Mouse (Mus musculus): ENCODE measurements at regions not wholly inside any gene's neighbourhood (a gene's known extent, or its start where the extent isn't known, plus 50 kb on each side); places are given as distances from the start of the nearest gene placed in this dataset.

DNA sequence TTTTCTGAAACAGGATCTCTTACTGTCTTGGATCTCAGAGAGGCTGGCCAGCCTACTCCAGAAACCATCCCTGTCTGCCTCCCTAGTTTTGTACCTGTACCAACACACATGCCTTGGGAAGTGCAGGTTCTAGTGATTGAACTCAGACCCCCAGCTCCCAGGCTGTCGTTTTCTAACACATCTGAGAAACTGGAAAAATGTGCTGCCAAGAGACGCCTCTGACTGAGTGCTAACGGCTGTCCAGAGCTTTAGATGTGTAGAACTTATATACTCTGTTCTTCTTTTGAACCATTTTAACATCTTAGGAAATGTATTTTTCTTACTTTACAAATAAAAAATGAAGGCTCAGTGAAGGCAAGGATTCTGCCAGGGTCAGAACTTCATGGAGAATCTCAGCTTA, 85.8 kb upstream of the Usp47 start:
- Histone ChIP-seq H3K9me3 (ENCODE audit: low read length) (no peaks in the 10 kb centered on the region), H3K36me3 (ENCODE audit: insufficient read depth, low read length) (no peaks in the 10 kb centered on the region), H3K27ac (no peak overlapping the region), H3K4me2 (ENCODE audit: low read depth, low read length) (no peak overlapping the region), H3K27me3 (ENCODE audit: insufficient read depth, low read length) (no peaks in the 10 kb centered on the region), H3K4me1 (ENCODE audit: insufficient read depth, low read length) (no peaks in the 10 kb centered on the region), H3K4me3 (ENCODE audit: low read length) (no peak overlapping the region), H3K9ac (replicated peaks; ENCODE audit: low read length) (no peak overlapping the region)
- 83% methylated on average over 3 of the region's 3 CpGs for WGBS
- TF ChIP-seq CTCF (IDR thresholded peaks at IDR 0.05; ENCODE audit: low read depth) = no peak
- DNase-seq (ENCODE audit: low spot score) = no peak
- no peak for ATAC-seq

DNA sequence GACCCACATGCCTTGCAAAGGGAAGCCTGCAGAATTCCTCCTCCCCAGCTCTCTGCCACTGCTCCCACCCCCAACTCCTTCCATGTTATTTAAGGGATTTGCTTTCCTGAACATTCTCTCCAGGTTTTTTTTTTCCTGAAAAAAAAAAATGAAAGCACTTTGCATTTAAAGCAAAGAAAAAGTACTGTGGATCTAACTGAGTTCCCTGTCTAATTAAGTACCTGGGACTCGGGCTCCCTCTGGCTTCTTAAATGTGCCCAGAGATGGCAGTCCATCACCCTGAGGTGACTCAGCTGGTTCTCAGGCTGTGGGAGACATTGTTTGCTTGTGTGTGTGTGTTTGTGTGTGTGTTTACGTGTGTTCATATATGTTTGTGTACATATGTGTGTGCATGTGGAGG, 86.2 kb upstream of the Usp47 start:
- DNase-seq (ENCODE audit: low spot score) (no peak), ATAC-seq (no peak)
- H3K27me3 ChIP-seq (ENCODE audit: insufficient read depth, low read length) = no peaks in the 10 kb centered on the region
- 88% methylated on average over 2 of the region's 2 CpGs for WGBS
- H3K9me3 ChIP-seq (ENCODE audit: low read length) = no peaks in the 10 kb centered on the region
- H3K27ac ChIP-seq = no peak overlapping the region
- no peak for TF ChIP-seq CTCF (IDR thresholded peaks at IDR 0.05; ENCODE audit: low read depth)
- H3K4me1 ChIP-seq (ENCODE audit: insufficient read depth, low read length) = no peaks in the 10 kb centered on the region
- no peak overlapping the region for H3K4me3 ChIP-seq (ENCODE audit: low read length)
- no peak overlapping the region for H3K9ac ChIP-seq (replicated peaks; ENCODE audit: low read length)
- H3K36me3 ChIP-seq (ENCODE audit: insufficient read depth, low read length) = no peaks in the 10 kb centered on the region
- H3K4me2 ChIP-seq (ENCODE audit: low read depth, low read length) = no peak overlapping the region

DNA sequence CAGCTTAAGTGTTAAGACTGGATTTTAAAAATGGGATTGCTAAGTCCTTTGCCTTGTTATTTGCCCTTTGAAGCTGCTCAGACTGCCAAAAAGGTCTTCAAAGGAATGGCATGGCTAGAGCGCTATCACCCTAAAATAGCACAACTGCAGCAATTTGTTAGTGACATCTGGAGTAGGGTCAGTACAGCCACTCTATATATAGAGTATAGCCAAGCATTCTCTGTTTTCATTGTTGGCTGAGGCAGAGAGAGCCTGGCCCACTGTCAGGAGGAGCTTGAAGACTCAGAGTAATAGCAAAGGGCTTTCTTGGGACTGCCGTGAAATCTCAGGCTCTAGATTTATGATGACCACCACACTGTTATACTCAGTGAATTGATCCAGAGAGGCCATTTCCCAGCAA, 90.6 kb upstream of the Usp47 start:
- H3K27ac ChIP-seq = no peak overlapping the region
- H3K4me3 ChIP-seq (ENCODE audit: low read length) = no peak overlapping the region
- ATAC-seq (no peak), DNase-seq (ENCODE audit: low spot score) (no peak)
- no peaks in the 10 kb centered on the region for H3K27me3 ChIP-seq (ENCODE audit: insufficient read depth, low read length)
- 94% methylated on average over 2 of the region's 2 CpGs for WGBS
- no peaks in the 10 kb centered on the region for H3K9me3 ChIP-seq (ENCODE audit: low read length)
- no peak overlapping the region for H3K9ac ChIP-seq (replicated peaks; ENCODE audit: low read length)
- H3K4me1 ChIP-seq (ENCODE audit: insufficient read depth, low read length) = no peaks in the 10 kb centered on the region
- no peak for TF ChIP-seq CTCF (IDR thresholded peaks at IDR 0.05; ENCODE audit: low read depth)
- H3K4me2 ChIP-seq (ENCODE audit: low read depth, low read length) = no peak overlapping the region
- no peaks in the 10 kb centered on the region for H3K36me3 ChIP-seq (ENCODE audit: insufficient read depth, low read length)

DNA sequence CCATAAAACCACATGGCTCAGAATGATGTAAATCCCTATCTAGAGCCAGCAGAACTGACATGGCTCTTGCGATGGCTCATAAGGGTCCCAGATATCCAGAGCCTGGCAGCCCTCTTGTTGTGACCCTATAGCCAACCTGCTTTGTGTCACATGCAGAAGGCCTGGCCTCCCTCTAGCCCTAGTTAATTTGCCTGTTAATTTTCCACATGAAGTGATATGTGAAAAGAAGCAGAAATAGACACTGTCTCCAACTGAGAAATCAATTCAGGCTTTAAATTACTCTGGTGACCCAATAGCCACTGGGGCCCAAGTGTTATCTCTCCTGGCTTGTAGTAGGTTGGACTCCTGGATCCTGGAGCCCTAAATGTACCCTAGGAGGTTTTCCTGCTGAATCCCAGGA, 103.3 kb upstream of the Usp47 start:
- no peak overlapping the region for H3K4me2 ChIP-seq (ENCODE audit: low read depth, low read length)
- H3K9ac ChIP-seq (replicated peaks; ENCODE audit: low read length) = no peak overlapping the region
- DNase-seq (ENCODE audit: low spot score) (no peak), ATAC-seq (no peak)
- H3K9me3 ChIP-seq (ENCODE audit: low read length) = no peaks in the 10 kb centered on the region
- H3K27ac ChIP-seq = no peak overlapping the region
- H3K27me3 ChIP-seq (ENCODE audit: insufficient read depth, low read length) = no peaks in the 10 kb centered on the region
- no peaks in the 10 kb centered on the region for H3K4me1 ChIP-seq (ENCODE audit: insufficient read depth, low read length)
- no peak overlapping the region for H3K4me3 ChIP-seq (ENCODE audit: low read length)
- WGBS = 95% methylated on average over 1 of the region's 1 CpGs
- no peaks in the 10 kb centered on the region for H3K36me3 ChIP-seq (ENCODE audit: insufficient read depth, low read length)
- no peak for TF ChIP-seq CTCF (IDR thresholded peaks at IDR 0.05; ENCODE audit: low read depth)

DNA sequence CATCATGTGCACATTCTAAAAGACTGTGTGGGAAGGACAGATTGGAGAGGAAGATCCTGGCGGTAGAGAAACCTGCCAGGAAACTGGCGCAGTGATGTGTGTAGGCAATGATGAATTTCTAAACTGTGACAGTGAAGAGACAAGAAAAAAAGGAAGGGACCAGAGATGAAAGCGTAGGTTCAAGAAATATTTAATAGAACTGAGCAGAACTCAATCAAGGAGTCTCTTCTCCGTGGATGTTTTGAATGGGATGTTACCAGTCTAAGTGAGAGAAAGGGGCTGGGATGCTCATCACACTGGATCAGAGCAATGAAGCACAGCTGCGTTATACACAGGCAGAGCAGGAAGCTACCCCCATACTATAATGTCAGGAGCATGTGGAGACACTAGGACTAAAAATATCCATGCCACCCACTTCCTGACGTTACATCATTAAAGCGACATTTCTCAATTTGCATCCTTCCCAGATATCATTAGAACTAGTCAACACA, 119.5 kb upstream of the Usp47 start:
- no peak overlapping the region for H3K27ac ChIP-seq
- H3K9ac ChIP-seq (replicated peaks; ENCODE audit: low read length) = no peak overlapping the region
- H3K27me3 ChIP-seq (ENCODE audit: insufficient read depth, low read length) = no peaks in the 10 kb centered on the region
- no peak overlapping the region for H3K4me2 ChIP-seq (ENCODE audit: low read depth, low read length)
- peaks cover 5% of the 10 kb centered on the region; the same call in 1 of the 2 replicates for H3K9me3 ChIP-seq (ENCODE audit: low read length)
- TF ChIP-seq CTCF (IDR thresholded peaks at IDR 0.05; ENCODE audit: low read depth) = no peak
- ATAC-seq (no peak), DNase-seq (ENCODE audit: low spot score) (no peak)
- no peaks in the 10 kb centered on the region for H3K4me1 ChIP-seq (ENCODE audit: insufficient read depth, low read length)
- H3K36me3 ChIP-seq (ENCODE audit: insufficient read depth, low read length) = no peaks in the 10 kb centered on the region
- H3K4me3 ChIP-seq (ENCODE audit: low read length) = no peak overlapping the region
- 86% methylated on average over 7 of the region's 7 CpGs for WGBS

DNA sequence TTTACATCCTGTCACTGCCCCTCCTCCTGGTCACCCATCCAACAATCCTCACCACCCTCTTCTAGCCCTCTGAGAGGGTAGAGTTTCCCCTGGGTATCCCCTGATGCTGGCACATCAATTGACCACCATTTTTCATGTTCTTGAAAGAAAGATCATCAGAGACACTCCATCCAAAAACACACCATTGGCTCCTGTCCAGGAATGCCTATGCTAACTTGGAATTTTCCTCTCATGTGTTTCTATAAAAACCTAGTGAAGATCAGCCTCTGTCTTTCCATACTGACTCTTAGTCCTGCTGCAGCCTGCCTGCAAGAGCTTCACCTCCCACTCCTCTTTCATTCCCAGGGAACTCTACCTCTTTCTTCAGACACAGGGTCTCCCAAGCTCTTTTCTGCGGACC, 117.2 kb upstream of the Galnt18 start:
- Histone ChIP-seq H3K27me3 (ENCODE audit: insufficient read depth, low read length) (no peaks in the 10 kb centered on the region), H3K36me3 (ENCODE audit: insufficient read depth, low read length) (no peaks in the 10 kb centered on the region), H3K27ac (no peak overlapping the region), H3K9me3 (ENCODE audit: low read length) (peaks cover 5% of the 10 kb centered on the region; the same call in 1 of the 2 replicates), H3K4me2 (ENCODE audit: low read depth, low read length) (no peak overlapping the region), H3K4me3 (ENCODE audit: low read length) (no peak overlapping the region), H3K9ac (replicated peaks; ENCODE audit: low read length) (no peak overlapping the region), H3K4me1 (ENCODE audit: insufficient read depth, low read length) (no peaks in the 10 kb centered on the region)
- no peak for DNase-seq (ENCODE audit: low spot score)
- no peak for TF ChIP-seq CTCF (IDR thresholded peaks at IDR 0.05; ENCODE audit: low read depth)
- ATAC-seq = no peak
- 93% methylated on average over 1 of the region's 1 CpGs for WGBS

DNA sequence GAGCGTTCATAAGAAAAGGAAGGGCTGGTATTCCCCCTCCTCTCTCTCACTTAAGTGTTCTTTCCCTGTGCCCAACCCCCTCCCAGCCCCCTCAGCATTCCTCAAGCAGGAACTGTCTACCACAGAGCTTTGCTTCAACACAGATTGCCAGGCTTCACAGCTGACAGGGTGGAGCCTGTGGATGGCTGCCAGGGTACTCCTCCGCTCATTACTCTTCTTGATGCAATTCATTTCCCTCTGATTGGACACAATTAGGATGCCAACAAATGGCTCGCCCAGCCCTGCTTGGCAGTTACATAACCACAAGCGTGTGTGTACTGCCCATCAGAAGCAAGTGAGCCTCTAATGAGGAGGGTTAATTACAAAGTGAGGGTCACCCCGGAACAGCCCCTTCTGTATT, 116.5 kb upstream of the Galnt18 start:
- peak; percentile 81; the same call in 1 of the 2 replicates for ATAC-seq
- peak; percentile 83 for DNase-seq (ENCODE audit: low spot score)
- WGBS = 33% methylated on average over 5 of the region's 5 CpGs
- H3K27me3 ChIP-seq (ENCODE audit: insufficient read depth, low read length) = no peaks in the 10 kb centered on the region
- no peak overlapping the region for H3K27ac ChIP-seq
- H3K4me2 ChIP-seq (ENCODE audit: low read depth, low read length) = no peak overlapping the region; the same call in 1 of the 2 replicates
- no peak overlapping the region for H3K9ac ChIP-seq (replicated peaks; ENCODE audit: low read length)
- no peak overlapping the region for H3K4me3 ChIP-seq (ENCODE audit: low read length)
- no peaks in the 10 kb centered on the region for H3K36me3 ChIP-seq (ENCODE audit: insufficient read depth, low read length)
- no peaks in the 10 kb centered on the region for H3K4me1 ChIP-seq (ENCODE audit: insufficient read depth, low read length)
- H3K9me3 ChIP-seq (ENCODE audit: low read length) = peaks cover 2% of the 10 kb centered on the region; the same call in 1 of the 2 replicates
- no peak for TF ChIP-seq CTCF (IDR thresholded peaks at IDR 0.05; ENCODE audit: low read depth)

Measured in hindbrain, postnatal 0 days (tissue).